Mouse (Mus musculus): Measurements from ENCODE around the gene Asxl1.

- TF ChIP-seq EP300 (IDR thresholded peaks at IDR 0.05; ENCODE audit: low read depth) (no peak), CTCF (IDR thresholded peaks at IDR 0.05; ENCODE audit: low read depth) (no peak)
Observed at GRCm38 (mm10) chr2:153301123-153301522, 44.5 kb upstream of the Asxl1 start.
